Mouse (Mus musculus) limb, embryonic 14.5 days (tissue): ENCODE results near the gene Trim33. TPM values are rescaled to one million over a fixed set of nuclear protein-coding genes. Genes with fewer than 3 reads are reported as not detected.

Source experiments
- ATAC-seq: fragments of 200-750 bp; cut with Nextera tagmentation; 2 replicates; pipeline ENCODE4 v1.8.0; 2017; ENCODE audit warnings: low read depth, moderate number of reproducible peaks, moderate TSS enrichment; ENCODE audit not compliant: low FRiP score
- DNase-seq: peaks from one replicate; pipeline ENCODE4 v3.0.0-alpha.2; 2015; ENCODE audit warnings: low spot score
- H3K27ac ChIP-seq: fragments of 300-500 bp; sonication (generic); replicated peaks from 2 replicates; pipeline ENCODE4 v1.5.1; 2014; ENCODE audit warnings: low read depth, mild to moderate bottlenecking, low read length, moderate library complexity, mixed read lengths
- H3K27me3 ChIP-seq: fragments of 300-500 bp; sonication (generic); 2 replicates; pipeline ENCODE4 v1.6.1; 2014; ENCODE audit warnings: low read length, mixed read lengths; ENCODE audit not compliant: control insufficient read depth, insufficient read depth
- H3K36me3 ChIP-seq: fragments of 300-500 bp; sonication (generic); 2 replicates; pipeline ENCODE4 v1.6.1; 2014; ENCODE audit warnings: mild to moderate bottlenecking, low read length, moderate library complexity, mixed read lengths; ENCODE audit not compliant: control insufficient read depth, insufficient read depth
- H3K4me1 ChIP-seq: fragments of 300-500 bp; sonication (generic); 2 replicates; pipeline ENCODE4 v1.6.1; 2014; ENCODE audit warnings: antibody characterized with exemption, low read length, mixed read lengths; ENCODE audit not compliant: control insufficient read depth, insufficient read depth
- H3K4me2 ChIP-seq: fragments of 300-500 bp; sonication (generic); replicated peaks from 2 replicates; pipeline ENCODE4 v1.6.1; 2014; ENCODE audit warnings: low read depth, mild to moderate bottlenecking, low read length, moderate library complexity; ENCODE audit not compliant: severe bottlenecking
- H3K4me3 ChIP-seq: fragments of 300-500 bp; sonication (generic); replicated peaks from 2 replicates; pipeline ENCODE4 v1.5.1; 2014; ENCODE audit warnings: low read length
- H3K9ac ChIP-seq: fragments of 300-500 bp; sonication (generic); 2 replicates; pipeline ENCODE4 v1.6.1; 2014; ENCODE audit warnings: mild to moderate bottlenecking, low read depth, low read length, moderate library complexity; ENCODE audit not compliant: severe bottlenecking
- H3K9me3 ChIP-seq: fragments of 300-500 bp; sonication (generic); 2 replicates; pipeline ENCODE4 v1.6.1; 2016; ENCODE audit warnings: low read length; ENCODE audit not compliant: control insufficient read depth
- POLR2A ChIP-seq: fragments of 200-500 bp; IDR thresholded peaks from 2 replicates; pipeline ENCODE4 v1.8.0; 2012; ENCODE audit warnings: inconsistent platforms, mild to moderate bottlenecking, moderate library complexity, borderline replicate concordance; ENCODE audit not compliant: insufficient read depth, insufficient read length; ENCODE audit errors: extremely low read depth
- WGBS: fragments of 180-500 bp; shearing (Covaris S2); extraction: QIAGEN DNeasy Blood & Tissue Kit; methylation state at CpG from one replicate; pipeline ENCODE4 v1.1.7; 2014; 5-methylcytosine and 5-hydroxymethylcytosine counted together
- polyA plus RNA-seq, 2 experiments: library from polyadenylated mRNA; depleted of rRNA in 1 of 2; stranded (reverse) in 1 of 2; unstranded in 1 of 2; fragments of >200 nt; fragmentation: Nextera tagmentation in 1 of 2; extraction: Ambion mirVana in 1 of 2; gene quantifications; 2 replicates each; pipeline versions ENCODE4 v1.2.1 to v1.2.3; 2012 to 2014

The Trim33 gene
- polyA plus RNA-seq, 2 experiments, result 20.3 to 21.3 TPM

- 79% methylated on average over 2 of the region's 2 CpGs for WGBS
- no peaks in the 10 kb centered on the region for H3K4me1 ChIP-seq
- no peaks in the 10 kb centered on the region for H3K36me3 ChIP-seq
- H3K4me2 ChIP-seq, result no peak overlapping the region
- DNase-seq (no peak), ATAC-seq (no peak)
- no peaks in the 10 kb centered on the region for H3K27me3 ChIP-seq
- no peak overlapping the region for H3K27ac ChIP-seq
- H3K4me3 ChIP-seq, result no peak overlapping the region
- no peaks in the 10 kb centered on the region for H3K9me3 ChIP-seq
- no peak for TF ChIP-seq POLR2A
- no peak overlapping the region for H3K9ac ChIP-seq
Measured at GRCm38 (mm10) chr3:103405135-103405534, 126.0 kb downstream of the Trim33 start.

- Histone ChIP-seq H3K4me2 (no peak overlapping the region), H3K9ac (no peak overlapping the region), H3K4me1 (no peaks in the 10 kb centered on the region), H3K9me3 (no peaks in the 10 kb centered on the region), H3K36me3 (no peaks in the 10 kb centered on the region), H3K27me3 (no peaks in the 10 kb centered on the region), H3K4me3 (no peak overlapping the region), H3K27ac (no peak overlapping the region)
- no peak for TF ChIP-seq POLR2A
- WGBS, result 79% methylated on average over 11 of the region's 11 CpGs
- no peak for DNase-seq
- no peak for ATAC-seq
Measured at GRCm38 (mm10) chr3:103405871-103406765, 127.0 kb downstream of the Trim33 start.

Other genes starting within 250 kb of the Trim33 start
- 65.9 and 67.8 TPM in 2 replicates for gene Nras, start 221.0 kb upstream of the Trim33 start, polyA plus RNA-seq (2012; rRNA removed)
- 96.8 and 99.2 TPM in 2 replicates for gene Nras, start 221.0 kb upstream of the Trim33 start, polyA plus RNA-seq (2014; fragmentation: Nextera tagmentation; extraction: Ambion mirVana)
- gene Ampd1, start 205.3 kb upstream of the Trim33 start, polyA plus RNA-seq (2012; rRNA removed), result 12.4 and 15.4 TPM in 2 replicates
- gene Ampd1, start 205.3 kb upstream of the Trim33 start, polyA plus RNA-seq (2014; fragmentation: Nextera tagmentation; extraction: Ambion mirVana), result 4.4 and 8.3 TPM in 2 replicates
- gene Dennd2c, start 176.7 kb upstream of the Trim33 start, polyA plus RNA-seq (2012; rRNA removed), result 8.6 and 10.0 TPM in 2 replicates
- 12.6 and 13.4 TPM in 2 replicates for gene Dennd2c, start 176.7 kb upstream of the Trim33 start, polyA plus RNA-seq (2014; fragmentation: Nextera tagmentation; extraction: Ambion mirVana)
- 99.9 and 155 TPM in 2 replicates for gene Bcas2, start 107.6 kb upstream of the Trim33 start, polyA plus RNA-seq (2012; rRNA removed)
- 161 and 163 TPM in 2 replicates for gene Bcas2, start 107.6 kb upstream of the Trim33 start, polyA plus RNA-seq (2014; fragmentation: Nextera tagmentation; extraction: Ambion mirVana)